Mouse (Mus musculus) lung, embryonic 14.5 days (tissue): ENCODE data around the gene Tulp1. TPM values are rescaled to one million over a fixed set of nuclear protein-coding genes. Genes with fewer than 3 reads are reported as not detected.
A peak's percentile ranks its signal among the peaks of the same experiment; 100 is the strongest.

Experiments
- ATAC-seq: fragments of 200-750 bp; cut with Nextera tagmentation; 2 replicates; pipeline ENCODE4 v1.8.0; 2017; ENCODE audit warnings: mild to moderate bottlenecking, moderate TSS enrichment, moderate library complexity; ENCODE audit not compliant: insufficient read depth
- DNase-seq: peaks from one replicate; pipeline ENCODE4 v3.0.0-alpha.2; 2015
- H3K27ac ChIP-seq: fragments of 300-500 bp; sonication (generic); 2 replicates; pipeline ENCODE4 v1.5.1; 2014; ENCODE audit warnings: low read depth, mild to moderate bottlenecking, moderate library complexity
- H3K27me3 ChIP-seq: fragments of 300-500 bp; sonication (generic); 2 replicates; pipeline ENCODE4 v1.6.1; 2014; ENCODE audit warnings: low read length, control low read depth; ENCODE audit not compliant: insufficient read depth
- H3K36me3 ChIP-seq: fragments of 300-500 bp; sonication (generic); 2 replicates; pipeline ENCODE4 v1.6.1; 2014; ENCODE audit warnings: control low read depth; ENCODE audit not compliant: insufficient read depth
- H3K4me1 ChIP-seq: fragments of 300-500 bp; sonication (generic); 2 replicates; pipeline ENCODE4 v1.6.1; 2014; ENCODE audit warnings: antibody characterized with exemption, control low read depth; ENCODE audit not compliant: insufficient read depth
- H3K4me2 ChIP-seq: fragments of 300-500 bp; sonication (generic); 2 replicates; pipeline ENCODE4 v1.6.1; 2014; ENCODE audit warnings: mild to moderate bottlenecking
- H3K4me3 ChIP-seq: fragments of 300-500 bp; sonication (generic); 2 replicates; pipeline ENCODE4 v1.5.1; 2014; ENCODE audit warnings: low read depth, low read length
- H3K9ac ChIP-seq: fragments of 300-500 bp; sonication (generic); 2 replicates; pipeline ENCODE4 v1.6.1; 2014
- H3K9me3 ChIP-seq: fragments of 300-500 bp; sonication (generic); 2 replicates; pipeline ENCODE4 v1.6.1; 2016; ENCODE audit warnings: low read depth, low read length, control low read depth
- CTCF ChIP-seq: IDR thresholded peaks from 2 replicates; pipeline ENCODE4 v1.5.1; 2016; ENCODE audit warnings: antibody characterized with exemption, low read depth
- WGBS: fragments of 180-500 bp; shearing (Covaris S2); extraction: QIAGEN DNeasy Blood & Tissue Kit; methylation state at CpG from one replicate; pipeline ENCODE4 v1.1.7; 2014; 5-methylcytosine and 5-hydroxymethylcytosine counted together
- polyA plus RNA-seq: library from polyadenylated mRNA; unstranded; fragments of >200 nt; fragmentation: Nextera tagmentation; extraction: Ambion mirVana; gene quantifications from 2 replicates; pipeline ENCODE4 v1.2.1, GENCODE M21; 2014

The Tulp1 gene
- polyA plus RNA-seq, 1 experiment from 2014 or later, result 3.0 TPM

DNA sequence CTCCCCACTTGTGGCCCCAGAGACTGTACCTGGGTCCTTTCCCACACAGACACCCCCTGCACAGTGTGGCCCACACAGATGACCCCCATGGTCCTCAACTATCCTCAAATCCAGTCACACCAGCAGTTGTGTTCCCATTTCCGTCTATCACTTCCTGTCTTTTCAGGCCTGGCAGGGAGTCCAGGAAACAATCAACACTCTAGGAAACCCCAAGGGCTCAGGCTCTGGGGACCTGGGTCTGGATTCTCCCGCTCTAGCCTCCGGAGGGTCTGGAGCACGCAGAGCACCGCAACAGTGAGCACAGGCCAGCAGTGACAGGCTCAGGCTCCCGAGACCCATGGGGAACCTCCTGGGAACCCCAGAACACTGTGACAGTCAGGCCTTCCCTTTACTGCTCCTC, 16.8 kb downstream of the Tulp1 start:
- WGBS, result 32% methylated on average over 6 of the region's 6 CpGs
- H3K9me3 ChIP-seq, result no peaks in the 10 kb centered on the region
- DNase-seq (peak; percentile 42), ATAC-seq (no peak)
- peak overlapping the region; percentile 99; the same call in 1 of the 2 replicates for H3K27ac ChIP-seq
- no peak for TF ChIP-seq CTCF
- peaks cover 65% of the 10 kb centered on the region for H3K4me1 ChIP-seq
- no peaks in the 10 kb centered on the region for H3K27me3 ChIP-seq
- H3K4me3 ChIP-seq, result peak overlapping the region; percentile 77
- H3K4me2 ChIP-seq, result peak overlapping the region; percentile 94
- peak overlapping the region; percentile 88 for H3K9ac ChIP-seq
- H3K36me3 ChIP-seq, result no peaks in the 10 kb centered on the region

DNA sequence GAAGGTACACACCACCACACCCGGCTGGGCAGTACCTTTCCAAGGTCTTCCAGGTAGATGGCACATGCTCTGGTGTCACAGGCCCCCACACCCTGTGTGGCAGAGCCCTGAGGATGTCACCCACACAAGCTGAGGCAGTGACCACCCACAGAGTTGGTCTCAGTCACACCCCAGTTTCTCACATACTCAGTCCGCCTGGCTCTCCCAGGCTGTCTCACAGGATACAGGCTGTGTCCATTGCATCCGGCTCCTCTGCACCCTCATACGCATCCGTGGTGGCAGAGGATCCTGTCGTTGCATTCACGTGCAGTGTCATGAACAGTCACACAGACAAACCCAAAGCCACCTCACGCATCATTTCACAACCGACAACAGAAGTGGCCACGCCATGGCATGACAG, 17.7 kb downstream of the Tulp1 start:
- 61% methylated on average over 10 of the region's 10 CpGs for WGBS
- H3K9ac ChIP-seq, result no peak overlapping the region
- 0 out of 2 replicates have a peak overlapping the region, but pooled peaks have one; percentile 12 for H3K27ac ChIP-seq
- DNase-seq (peak; percentile 32), ATAC-seq (no peak)
- TF ChIP-seq CTCF, result no peak
- H3K4me1 ChIP-seq, result peaks cover 65% of the 10 kb centered on the region
- H3K4me3 ChIP-seq, result no peak overlapping the region
- no peaks in the 10 kb centered on the region for H3K9me3 ChIP-seq
- no peaks in the 10 kb centered on the region for H3K27me3 ChIP-seq
- no peaks in the 10 kb centered on the region for H3K36me3 ChIP-seq
- H3K4me2 ChIP-seq, result peak overlapping the region; percentile 94

DNA sequence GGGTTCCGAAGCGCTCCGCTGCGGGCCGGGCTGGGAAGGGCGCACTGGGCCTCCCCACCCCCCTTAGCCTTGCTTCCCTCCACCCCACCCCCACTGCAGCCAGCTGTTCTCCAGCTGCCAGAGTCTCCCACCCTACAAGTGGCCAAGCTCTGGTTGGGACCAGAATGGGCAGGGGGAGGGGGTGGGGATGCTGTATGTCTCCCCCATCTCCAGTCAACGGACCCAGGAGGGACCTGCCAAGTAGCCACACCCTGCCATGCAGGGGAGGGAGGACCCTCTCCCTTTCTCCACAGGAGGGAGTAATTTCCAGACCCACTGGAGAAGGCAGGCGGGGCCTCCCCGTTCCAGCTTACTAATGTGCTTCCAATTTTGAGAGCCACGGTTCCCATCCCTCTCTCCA, 19.1 kb downstream of the Tulp1 start:
- ATAC-seq, result peak; percentile 14
- peak overlapping the region; percentile 92 for H3K27ac ChIP-seq
- peak; percentile 57 for TF ChIP-seq CTCF

DNA sequence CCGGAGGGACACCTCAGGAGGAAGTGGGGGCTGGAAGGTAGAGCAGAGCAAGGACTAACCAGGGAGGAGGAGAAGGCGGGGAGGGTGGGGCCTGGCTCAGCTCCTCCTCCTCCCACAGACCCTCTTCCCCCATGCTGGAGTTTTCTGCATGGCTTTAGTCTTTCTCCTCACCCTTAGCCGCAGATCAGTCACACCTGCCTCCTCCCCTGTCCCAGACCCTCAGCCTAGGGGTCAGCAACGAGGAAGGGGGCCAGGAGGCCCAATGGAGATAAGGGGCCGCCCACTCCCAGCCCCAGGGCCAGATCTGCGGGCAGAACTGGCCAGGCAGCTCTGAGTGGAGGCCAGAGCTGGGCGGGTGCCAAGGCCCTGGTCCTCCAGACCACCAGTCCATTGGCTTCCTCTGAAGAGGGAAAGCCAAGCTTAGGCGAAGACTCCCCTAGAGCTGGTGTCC, 19.7 kb downstream of the Tulp1 start:
- DNase-seq (peak; percentile 76), ATAC-seq (peak; percentile 14; the same call in 1 of the 2 replicates)
- Histone ChIP-seq H3K36me3 (peaks cover 5% of the 10 kb centered on the region; the same call in 1 of the 2 replicates), H3K4me3 (peak overlapping the region; percentile 21), H3K9ac (peak overlapping the region; percentile 13), H3K27me3 (no peaks in the 10 kb centered on the region), H3K4me2 (peak overlapping the region; percentile 56), H3K9me3 (no peaks in the 10 kb centered on the region), H3K4me1 (peaks cover 66% of the 10 kb centered on the region), H3K27ac (peak overlapping the region; percentile 92)
- TF ChIP-seq CTCF, result no peak
- 0% methylated on average over 7 of the region's 8 CpGs for WGBS

More for the DNA sequence above, 19.1 kb downstream of the Tulp1 start:
- H3K36me3 ChIP-seq, result no peaks in the 10 kb centered on the region
- 5% methylated on average over 10 of the region's 10 CpGs for WGBS
- H3K4me1 ChIP-seq, result peaks cover 62% of the 10 kb centered on the region
- no peaks in the 10 kb centered on the region for H3K9me3 ChIP-seq
- H3K27me3 ChIP-seq, result no peaks in the 10 kb centered on the region
- DNase-seq, result peak; percentile 73
- peak overlapping the region; percentile 21 for H3K4me3 ChIP-seq
- peak overlapping the region; percentile 56 for H3K4me2 ChIP-seq
- peak overlapping the region; percentile 13 for H3K9ac ChIP-seq

DNA sequence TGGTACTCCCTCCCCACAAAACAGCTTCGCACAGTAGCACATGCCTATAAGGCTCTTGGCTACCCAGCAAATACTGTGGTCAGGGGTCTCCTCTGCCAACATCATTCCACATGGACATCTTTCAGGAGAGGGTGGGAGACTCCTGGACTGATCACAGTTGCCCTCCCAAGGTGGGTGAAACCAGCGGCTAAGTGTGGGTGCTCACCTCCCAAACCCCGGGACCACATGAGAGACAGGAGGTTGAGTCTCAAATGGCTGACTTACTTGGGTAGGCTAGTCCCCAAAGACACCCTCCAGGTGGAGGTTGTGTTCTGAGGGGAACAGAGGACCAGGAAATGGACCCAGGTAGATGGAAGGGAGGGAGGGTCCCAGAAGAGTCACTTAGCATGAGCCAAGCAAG, 20.4 kb downstream of the Tulp1 start:
- peaks cover 66% of the 10 kb centered on the region for H3K4me1 ChIP-seq
- H3K9ac ChIP-seq, result no peak overlapping the region
- H3K27ac ChIP-seq, result peak overlapping the region; percentile 92
- DNase-seq, result no peak
- H3K27me3 ChIP-seq, result no peaks in the 10 kb centered on the region
- H3K9me3 ChIP-seq, result no peaks in the 10 kb centered on the region
- peak overlapping the region; percentile 56 for H3K4me2 ChIP-seq
- H3K36me3 ChIP-seq, result peaks cover 11% of the 10 kb centered on the region
- WGBS, result 40% methylated on average over 3 of the region's 3 CpGs
- H3K4me3 ChIP-seq, result no peak overlapping the region
- ATAC-seq, result no peak
- TF ChIP-seq CTCF, result no peak

DNA sequence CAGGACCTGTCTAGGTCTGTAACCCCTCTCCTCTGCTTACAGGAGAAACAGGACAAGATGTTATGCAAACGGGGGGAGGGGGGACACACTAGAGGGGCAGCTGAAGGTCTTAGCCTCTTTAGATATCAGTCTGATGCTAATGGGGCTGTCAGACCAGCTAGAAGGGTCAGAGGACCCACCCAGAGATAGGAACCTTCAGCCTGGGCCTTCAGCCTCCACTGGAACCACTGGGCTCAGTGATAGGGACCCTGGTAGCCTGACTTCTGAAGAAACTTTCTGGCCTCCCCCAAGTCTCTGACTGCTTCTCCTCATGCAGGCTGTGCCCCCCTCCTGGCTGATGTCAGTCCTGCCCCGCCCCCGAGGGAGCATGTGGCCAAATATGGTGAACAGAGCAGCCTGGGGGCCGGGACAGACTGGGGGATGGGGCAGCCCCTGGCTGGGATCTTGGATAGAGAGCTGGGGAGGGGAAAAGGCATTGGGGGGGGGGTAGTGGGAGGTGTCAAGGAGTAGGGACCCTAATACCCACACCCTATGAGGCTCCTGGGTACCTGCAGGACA, 20.9 kb downstream of the Tulp1 start:
- peak overlapping the region; percentile 34 for H3K9ac ChIP-seq

DNA sequence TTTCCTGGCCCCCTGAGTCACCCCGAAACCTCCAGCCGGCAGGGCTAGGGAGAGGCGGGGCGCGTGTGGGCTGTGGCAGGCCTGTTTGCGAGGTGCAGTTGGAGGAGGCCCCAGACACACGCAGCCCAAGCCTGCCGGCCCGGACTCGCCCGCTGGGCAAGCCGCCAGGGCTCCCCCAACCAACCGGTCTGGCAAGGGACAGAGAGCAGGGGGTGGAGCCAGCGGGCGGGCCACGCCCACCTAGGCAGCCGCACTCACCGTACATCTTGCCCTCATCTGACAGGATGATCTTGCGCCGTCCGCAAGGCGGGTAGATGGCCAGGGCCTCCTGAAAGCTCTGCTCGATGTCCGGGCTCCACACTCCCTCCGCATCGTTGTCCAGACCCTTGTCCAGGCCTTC, 23.9 kb downstream of the Tulp1 start:
- ATAC-seq (peak; percentile 81), DNase-seq (peak; percentile 96)
- no peak for TF ChIP-seq CTCF
- Histone ChIP-seq H3K9ac (peak overlapping the region; percentile 47), H3K27me3 (no peaks in the 10 kb centered on the region), H3K36me3 (peaks cover 37% of the 10 kb centered on the region), H3K4me1 (peaks cover 38% of the 10 kb centered on the region), H3K27ac (peak overlapping the region; percentile 87), H3K9me3 (no peaks in the 10 kb centered on the region), H3K4me2 (peak overlapping the region; percentile 57), H3K4me3 (peak overlapping the region; percentile 26)
- WGBS, result 4% methylated on average over 26 of the region's 26 CpGs

More for the DNA sequence above, 20.9 kb downstream of the Tulp1 start:
- no peak overlapping the region for H3K4me3 ChIP-seq
- H3K9me3 ChIP-seq, result no peaks in the 10 kb centered on the region
- peak; percentile 73 for DNase-seq
- H3K27me3 ChIP-seq, result no peaks in the 10 kb centered on the region
- H3K4me1 ChIP-seq, result peaks cover 65% of the 10 kb centered on the region
- 12% methylated on average over 4 of the region's 4 CpGs for WGBS
- peak overlapping the region; percentile 56 for H3K4me2 ChIP-seq
- no peak for ATAC-seq
- peak overlapping the region; percentile 92 for H3K27ac ChIP-seq
- peaks cover 15% of the 10 kb centered on the region for H3K36me3 ChIP-seq
- TF ChIP-seq CTCF, result no peak
